Mouse (Mus musculus): ENCODE results near the gene Dlg2.

GRCm38 (mm10) chr7:91672236-91673017, 1196.0 kb downstream of the Dlg2 start:
- TF ChIP-seq CTCF (IDR thresholded peaks at IDR 0.05) (no peak), POLR2A (IDR thresholded peaks at IDR 0.05; ENCODE audit: insufficient read depth, low read depth, low read length) (no peak), EP300 (IDR thresholded peaks at IDR 0.05; ENCODE audit: insufficient read depth, low read depth, low read length) (no peak)
